Mouse (Mus musculus): ENCODE results near the gene Marveld2.

Gene Marveld2

GRCm38 (mm10) chr13:100600317-100600716, 16.5 kb downstream of the Marveld2 start:
- DNase-seq (ENCODE audit: low read depth), result no peak

GRCm38 (mm10) chr13:100597284-100597683, 19.5 kb downstream of the Marveld2 start:
- no peak for DNase-seq (ENCODE audit: low read depth)

- no peak for DNase-seq (ENCODE audit: low read depth)
Measured at GRCm38 (mm10) chr13:100595552-100595885, 21.3 kb downstream of the Marveld2 start.

- DNase-seq (ENCODE audit: low read depth), result no peak
Measured at GRCm38 (mm10) chr13:100594838-100595551, 21.8 kb downstream of the Marveld2 start.

- DNase-seq (ENCODE audit: low read depth), result no peak
Measured at GRCm38 (mm10) chr13:100594041-100594792, 22.6 kb downstream of the Marveld2 start.

DNA sequence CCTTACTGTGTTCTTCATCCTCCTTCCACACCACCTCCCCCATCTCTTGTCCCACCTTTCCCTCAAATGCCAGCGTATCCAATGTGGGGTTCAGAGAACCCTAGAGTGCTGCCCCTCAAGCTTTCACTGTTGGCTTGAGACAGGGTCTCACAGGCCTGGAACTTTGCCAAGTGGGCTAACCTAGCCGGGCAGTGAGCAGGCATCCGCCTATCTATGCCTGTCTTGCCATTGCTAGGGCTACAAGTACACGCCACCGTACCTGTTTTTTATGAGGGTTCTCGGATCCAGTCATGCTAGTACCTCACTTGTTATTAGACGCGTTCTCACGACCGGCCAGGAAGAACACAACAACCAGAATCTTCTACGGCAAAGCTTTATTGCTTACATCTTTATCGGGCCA, 28.1 kb downstream of the Marveld2 start:
- DNase-seq (ENCODE audit: low read depth), result no peak

GRCm38 (mm10) chr13:100582144-100582543, 34.6 kb downstream of the Marveld2 start:
- no peak for DNase-seq (ENCODE audit: low read depth)

DNA sequence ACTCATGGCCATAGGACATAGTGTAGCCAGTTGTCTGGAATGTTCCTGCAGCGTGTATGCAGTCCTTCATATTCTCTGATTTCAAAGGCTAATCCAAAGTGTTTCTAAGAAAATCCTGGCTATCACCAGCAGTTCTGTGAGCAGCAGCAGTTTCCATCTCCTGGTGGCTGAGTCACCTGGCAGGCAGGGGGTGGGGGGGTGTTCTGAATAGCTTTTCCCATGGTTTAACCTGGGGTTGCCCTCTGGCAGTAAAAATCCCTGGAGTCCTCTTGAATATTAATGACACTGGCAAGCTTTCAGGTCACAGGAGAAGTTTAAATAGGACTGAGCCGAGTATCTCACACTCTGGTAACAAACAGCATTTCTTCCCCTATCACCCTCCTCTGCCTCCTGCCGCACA, 35.1 kb downstream of the Marveld2 start:
- DNase-seq (ENCODE audit: low read depth), result peak; percentile 26

DNA sequence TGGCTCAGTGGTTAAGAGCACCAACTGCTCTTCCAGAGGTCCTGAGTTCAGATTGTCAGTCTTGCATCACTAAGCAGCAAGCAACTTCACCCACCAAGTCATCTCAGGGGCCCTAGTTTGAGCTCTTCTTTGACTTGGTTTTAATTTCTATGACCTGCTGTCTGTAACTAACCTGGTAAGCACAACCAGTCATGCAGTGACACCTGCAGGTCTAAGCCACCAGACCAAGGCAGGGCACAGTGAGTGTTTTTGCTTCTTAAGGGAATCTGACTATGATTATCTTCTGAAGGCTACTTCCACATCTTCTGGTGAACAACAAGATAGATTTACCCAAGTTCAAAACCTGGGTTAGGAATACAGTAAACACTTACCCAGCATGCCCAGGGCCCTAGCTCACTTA, 36.8 kb downstream of the Marveld2 start:
- no peak for DNase-seq (ENCODE audit: low read depth)

DNA sequence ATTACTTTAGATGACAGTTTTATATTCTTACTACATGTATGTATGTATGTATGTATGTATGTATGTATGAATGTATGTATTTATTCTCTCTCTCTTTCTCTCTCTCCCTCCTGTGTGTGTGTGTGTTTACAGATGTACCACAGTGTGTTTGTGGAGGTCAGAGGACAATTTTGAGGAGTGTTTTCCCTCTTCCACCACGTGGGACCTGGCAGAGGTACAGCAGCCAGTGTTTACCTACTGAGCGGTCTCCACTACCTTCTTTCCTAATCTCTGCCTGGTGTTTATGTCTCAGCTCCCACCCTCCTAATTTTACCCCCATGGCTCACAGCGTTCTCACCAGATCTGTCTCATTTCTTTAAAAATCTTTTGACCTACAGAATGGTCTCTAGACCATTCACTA, 37.6 kb downstream of the Marveld2 start:
- DNase-seq (ENCODE audit: low read depth), result no peak

- DNase-seq (ENCODE audit: low read depth), result no peak
Measured at GRCm38 (mm10) chr13:100575950-100576349, 40.8 kb downstream of the Marveld2 start.

DNA sequence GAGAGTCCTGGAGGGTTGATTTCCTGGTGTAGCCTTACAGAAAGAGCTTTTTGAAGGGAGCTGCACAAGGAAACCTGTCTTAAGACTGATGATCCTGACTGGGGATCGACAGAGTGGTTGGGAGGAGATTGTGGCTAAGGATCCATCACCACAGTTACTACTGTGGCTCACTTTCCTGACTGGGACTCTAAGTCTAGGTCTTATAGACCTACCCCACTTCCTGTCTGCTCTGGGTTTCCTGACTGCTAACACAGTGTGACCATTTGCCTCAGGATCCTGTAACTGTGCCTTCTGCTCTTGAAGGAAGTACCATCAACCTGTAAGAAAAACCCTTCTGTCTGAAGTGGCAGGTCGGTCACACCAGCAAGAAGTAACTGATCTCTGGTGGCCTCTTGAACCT, 46.1 kb downstream of the Marveld2 start:
- no peak for DNase-seq (ENCODE audit: low read depth)

- DNase-seq (ENCODE audit: low read depth), result no peak
Measured at GRCm38 (mm10) chr13:100568359-100568758, 48.4 kb downstream of the Marveld2 start.

DNA sequence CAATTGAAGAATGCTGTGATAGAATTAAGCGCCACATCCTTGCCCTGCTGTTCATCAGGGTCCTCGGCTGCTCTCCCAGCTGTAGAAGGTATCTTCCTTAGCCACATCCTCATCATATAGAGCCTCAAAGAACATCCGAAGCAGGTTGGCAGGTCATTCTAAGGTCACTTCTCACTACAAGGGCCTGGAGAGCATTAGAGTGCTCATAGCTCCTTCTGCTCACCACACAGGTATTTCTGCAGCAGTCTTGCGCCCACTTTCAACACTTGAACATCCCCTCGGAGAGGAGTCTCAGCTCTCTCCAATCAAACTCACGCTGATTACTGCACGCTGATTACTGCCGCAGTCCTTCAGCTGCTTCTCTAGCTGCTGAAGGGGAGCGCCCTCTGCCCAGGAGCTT, 57.3 kb downstream of the Marveld2 start:
- no peak for DNase-seq (ENCODE audit: low read depth)

- DNase-seq (ENCODE audit: low read depth), result no peak
Measured at GRCm38 (mm10) chr13:100557011-100557410, 59.8 kb downstream of the Marveld2 start.

GRCm38 (mm10) chr13:100553042-100553437, 63.7 kb downstream of the Marveld2 start:
- DNase-seq (ENCODE audit: low read depth), result no peak

- no peak for DNase-seq (ENCODE audit: low read depth)
Measured at GRCm38 (mm10) chr13:100552369-100553041, 64.3 kb downstream of the Marveld2 start, which contains the start of gene Ocln. TSS of gene Ocln (minus strand) at chr13:100552718.

DNA sequence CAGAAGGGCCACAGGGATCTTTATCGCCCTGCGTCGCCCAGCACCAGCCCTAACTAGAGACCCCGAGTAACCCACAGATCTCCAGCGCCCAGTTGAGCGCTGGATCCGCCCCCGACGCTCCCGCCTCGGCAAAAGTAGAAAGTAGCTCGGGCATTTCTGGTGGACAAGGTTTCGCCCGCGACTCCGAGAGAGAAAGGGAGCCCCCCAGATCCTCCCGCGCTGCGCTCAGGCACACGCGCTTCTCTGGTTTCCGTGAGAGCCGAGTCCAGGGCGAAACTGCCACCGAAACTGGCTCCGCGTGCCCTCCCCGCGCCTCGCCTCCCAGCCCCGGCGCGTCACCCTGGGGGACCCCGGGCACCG, 64.8 kb downstream of the Marveld2 start:
- no peak for DNase-seq (ENCODE audit: low read depth)

DNA sequence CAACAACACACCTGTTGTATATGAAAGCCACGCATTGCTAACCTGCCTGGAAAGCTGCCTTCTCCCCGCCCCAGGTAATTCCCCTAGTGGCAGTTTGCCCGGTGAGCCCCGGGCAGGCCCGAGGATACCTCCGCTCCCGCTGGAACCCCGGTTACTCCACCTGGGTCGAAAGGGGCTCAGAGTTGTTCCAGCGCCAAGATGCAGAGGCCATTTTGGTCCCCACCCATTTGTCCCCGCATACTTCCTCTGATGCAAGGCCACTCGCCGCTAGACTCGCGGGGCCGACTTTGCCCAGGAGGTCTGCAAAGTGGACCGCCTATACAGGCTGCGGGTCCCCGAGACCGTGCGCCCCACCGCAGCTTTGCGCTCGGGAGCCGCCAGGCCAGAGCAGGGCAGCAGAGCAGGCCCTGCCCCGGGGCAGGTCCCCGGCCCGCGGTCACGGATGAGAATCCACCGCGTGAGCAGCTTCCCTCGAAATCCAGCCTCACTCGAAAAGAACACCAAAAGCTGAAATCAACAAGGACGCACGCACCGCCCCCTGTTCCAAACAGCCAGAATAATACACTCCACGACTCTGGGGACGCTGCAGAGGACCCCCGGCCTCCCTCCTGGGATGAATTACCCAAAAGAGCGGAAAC, 65.3 kb downstream of the Marveld2 start:
- DNase-seq (ENCODE audit: low read depth), result no peak

DNA sequence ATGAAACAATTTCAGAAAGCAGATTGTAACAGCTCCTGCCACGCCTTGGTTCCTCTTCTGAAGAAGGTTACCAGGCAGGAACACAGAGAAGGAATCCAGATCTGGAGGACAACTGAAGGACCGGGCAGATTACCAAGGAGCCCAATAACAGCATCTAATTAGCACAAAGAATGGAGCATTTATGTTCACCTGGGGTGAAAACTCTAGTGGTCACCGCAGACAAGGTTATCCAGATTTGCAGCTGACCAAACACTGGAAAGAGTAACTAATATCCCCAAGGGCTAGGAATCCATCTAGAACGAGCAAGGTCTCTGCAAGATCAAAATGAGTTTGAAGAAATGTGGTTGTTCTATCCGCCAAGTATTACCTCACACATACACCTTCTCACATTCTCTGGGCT, 69.5 kb downstream of the Marveld2 start:
- DNase-seq (ENCODE audit: low read depth), result no peak
